Mouse (Mus musculus): ENCODE results near the gene Prcp. TPM values are rescaled to one million over a fixed set of nuclear protein-coding genes. Genes with fewer than 3 reads are reported as not detected.
A peak's percentile ranks its signal among the peaks of the same experiment; 100 is the strongest.

Prcp gene
- polyA plus RNA-seq, 1 experiment from 2014 or later: 14.4 TPM

- Histone ChIP-seq H3K4me1 (ENCODE audit: control insufficient read depth, insufficient read depth, low read length) (no peaks in the 10 kb centered on the region), H3K9ac (replicated peaks; ENCODE audit: low read depth, low read length) (no peak overlapping the region), H3K4me3 (ENCODE audit: low read depth, low read length) (no peak overlapping the region), H3K27ac (ENCODE audit: low read depth, low read length) (no peak overlapping the region), H3K36me3 (ENCODE audit: control insufficient read depth, insufficient read depth, low read length) (no peaks in the 10 kb centered on the region), H3K4me2 (ENCODE audit: low read depth, low read length) (no peak overlapping the region), H3K9me3 (ENCODE audit: control insufficient read depth, low read length) (no peaks in the 10 kb centered on the region), H3K27me3 (ENCODE audit: control insufficient read depth, insufficient read depth, low read length) (no peaks in the 10 kb centered on the region)
- no peak for ATAC-seq (ENCODE audit: low read depth)
- WGBS: 90% methylated on average over 9 of the region's 9 CpGs
Measured at GRCm38 (mm10) chr7:92883850-92884716, 9.8 kb downstream of the Prcp start.

GRCm38 (mm10) chr7:92884998-92885660 lies 10.9 kb downstream of the Prcp start:
- Histone ChIP-seq H3K27ac (ENCODE audit: low read depth, low read length) (no peak overlapping the region), H3K4me3 (ENCODE audit: low read depth, low read length) (no peak overlapping the region), H3K27me3 (ENCODE audit: control insufficient read depth, insufficient read depth, low read length) (no peaks in the 10 kb centered on the region), H3K9ac (replicated peaks; ENCODE audit: low read depth, low read length) (no peak overlapping the region), H3K36me3 (ENCODE audit: control insufficient read depth, insufficient read depth, low read length) (no peaks in the 10 kb centered on the region), H3K9me3 (ENCODE audit: control insufficient read depth, low read length) (no peaks in the 10 kb centered on the region), H3K4me2 (ENCODE audit: low read depth, low read length) (no peak overlapping the region), H3K4me1 (ENCODE audit: control insufficient read depth, insufficient read depth, low read length) (no peaks in the 10 kb centered on the region)
- ATAC-seq (ENCODE audit: low read depth): no peak
- 78% methylated on average over 6 of the region's 6 CpGs for WGBS

GRCm38 (mm10) chr7:92886801-92887200 lies 12.5 kb downstream of the Prcp start:
- Histone ChIP-seq H3K4me3 (ENCODE audit: low read depth, low read length) (no peak overlapping the region), H3K27me3 (ENCODE audit: control insufficient read depth, insufficient read depth, low read length) (no peaks in the 10 kb centered on the region), H3K4me1 (ENCODE audit: control insufficient read depth, insufficient read depth, low read length) (no peaks in the 10 kb centered on the region), H3K27ac (ENCODE audit: low read depth, low read length) (no peak overlapping the region), H3K36me3 (ENCODE audit: control insufficient read depth, insufficient read depth, low read length) (no peaks in the 10 kb centered on the region), H3K4me2 (ENCODE audit: low read depth, low read length) (no peak overlapping the region), H3K9me3 (ENCODE audit: control insufficient read depth, low read length) (no peaks in the 10 kb centered on the region), H3K9ac (replicated peaks; ENCODE audit: low read depth, low read length) (no peak overlapping the region)
- WGBS: 92% methylated on average over 7 of the region's 7 CpGs
- ATAC-seq (ENCODE audit: low read depth): no peak

GRCm38 (mm10) chr7:92887230-92887629 lies 13.0 kb downstream of the Prcp start:
- Histone ChIP-seq H3K27ac (ENCODE audit: low read depth, low read length) (no peak overlapping the region), H3K36me3 (ENCODE audit: control insufficient read depth, insufficient read depth, low read length) (no peaks in the 10 kb centered on the region), H3K4me2 (ENCODE audit: low read depth, low read length) (no peak overlapping the region), H3K27me3 (ENCODE audit: control insufficient read depth, insufficient read depth, low read length) (no peaks in the 10 kb centered on the region), H3K4me1 (ENCODE audit: control insufficient read depth, insufficient read depth, low read length) (no peaks in the 10 kb centered on the region), H3K4me3 (ENCODE audit: low read depth, low read length) (no peak overlapping the region), H3K9me3 (ENCODE audit: control insufficient read depth, low read length) (no peaks in the 10 kb centered on the region), H3K9ac (replicated peaks; ENCODE audit: low read depth, low read length) (no peak overlapping the region)
- WGBS: 94% methylated on average over 5 of the region's 5 CpGs
- no peak for ATAC-seq (ENCODE audit: low read depth)

GRCm38 (mm10) chr7:92890211-92890610 lies 15.9 kb downstream of the Prcp start:
- Histone ChIP-seq H3K36me3 (ENCODE audit: control insufficient read depth, insufficient read depth, low read length) (no peaks in the 10 kb centered on the region), H3K9ac (replicated peaks; ENCODE audit: low read depth, low read length) (no peak overlapping the region), H3K4me3 (ENCODE audit: low read depth, low read length) (no peak overlapping the region), H3K4me1 (ENCODE audit: control insufficient read depth, insufficient read depth, low read length) (no peaks in the 10 kb centered on the region), H3K4me2 (ENCODE audit: low read depth, low read length) (no peak overlapping the region), H3K9me3 (ENCODE audit: control insufficient read depth, low read length) (no peaks in the 10 kb centered on the region), H3K27me3 (ENCODE audit: control insufficient read depth, insufficient read depth, low read length) (no peaks in the 10 kb centered on the region), H3K27ac (ENCODE audit: low read depth, low read length) (no peak overlapping the region)
- 51% methylated on average over 1 of the region's 1 CpGs for WGBS
- no peak for ATAC-seq (ENCODE audit: low read depth)

GRCm38 (mm10) chr7:92890618-92891230 lies 16.5 kb downstream of the Prcp start:
- no peak for ATAC-seq (ENCODE audit: low read depth)
- Histone ChIP-seq H3K4me2 (ENCODE audit: low read depth, low read length) (no peak overlapping the region), H3K4me1 (ENCODE audit: control insufficient read depth, insufficient read depth, low read length) (no peaks in the 10 kb centered on the region), H3K27ac (ENCODE audit: low read depth, low read length) (no peak overlapping the region), H3K9ac (replicated peaks; ENCODE audit: low read depth, low read length) (no peak overlapping the region), H3K36me3 (ENCODE audit: control insufficient read depth, insufficient read depth, low read length) (no peaks in the 10 kb centered on the region), H3K4me3 (ENCODE audit: low read depth, low read length) (no peak overlapping the region), H3K27me3 (ENCODE audit: control insufficient read depth, insufficient read depth, low read length) (no peaks in the 10 kb centered on the region), H3K9me3 (ENCODE audit: control insufficient read depth, low read length) (no peaks in the 10 kb centered on the region)
- WGBS: 30% methylated on average over 4 of the region's 4 CpGs

- H3K4me2 ChIP-seq (ENCODE audit: low read depth, low read length): no peak overlapping the region
- H3K9me3 ChIP-seq (ENCODE audit: control insufficient read depth, low read length): no peaks in the 10 kb centered on the region
- no peak for ATAC-seq (ENCODE audit: low read depth)
- H3K27me3 ChIP-seq (ENCODE audit: control insufficient read depth, insufficient read depth, low read length): no peaks in the 10 kb centered on the region
- H3K4me1 ChIP-seq (ENCODE audit: control insufficient read depth, insufficient read depth, low read length): no peaks in the 10 kb centered on the region
- H3K4me3 ChIP-seq (ENCODE audit: low read depth, low read length): no peak overlapping the region
- no peak overlapping the region for H3K27ac ChIP-seq (ENCODE audit: low read depth, low read length)
- H3K9ac ChIP-seq (replicated peaks; ENCODE audit: low read depth, low read length): no peak overlapping the region
- no peaks in the 10 kb centered on the region for H3K36me3 ChIP-seq (ENCODE audit: control insufficient read depth, insufficient read depth, low read length)
- 51% methylated on average over 3 of the region's 3 CpGs for WGBS
Measured at GRCm38 (mm10) chr7:92893478-92893877, 19.2 kb downstream of the Prcp start.

GRCm38 (mm10) chr7:92896036-92896435 lies 21.8 kb downstream of the Prcp start:
- no peaks in the 10 kb centered on the region for H3K27me3 ChIP-seq (ENCODE audit: control insufficient read depth, insufficient read depth, low read length)
- no peaks in the 10 kb centered on the region for H3K36me3 ChIP-seq (ENCODE audit: control insufficient read depth, insufficient read depth, low read length)
- 85% methylated on average over 5 of the region's 5 CpGs for WGBS

GRCm38 (mm10) chr7:92897021-92897420 lies 22.8 kb downstream of the Prcp start:
- no peaks in the 10 kb centered on the region for H3K27me3 ChIP-seq (ENCODE audit: control insufficient read depth, insufficient read depth, low read length)
- H3K27ac ChIP-seq (ENCODE audit: low read depth, low read length): no peak overlapping the region
- H3K4me2 ChIP-seq (ENCODE audit: low read depth, low read length): no peak overlapping the region
- ATAC-seq (ENCODE audit: low read depth): peak; percentile 38; the same call in 1 of the 2 replicates
- WGBS: 52% methylated on average over 2 of the region's 2 CpGs
- H3K4me1 ChIP-seq (ENCODE audit: control insufficient read depth, insufficient read depth, low read length): no peaks in the 10 kb centered on the region
- no peaks in the 10 kb centered on the region for H3K36me3 ChIP-seq (ENCODE audit: control insufficient read depth, insufficient read depth, low read length)
- H3K9me3 ChIP-seq (ENCODE audit: control insufficient read depth, low read length): no peaks in the 10 kb centered on the region
- no peak overlapping the region for H3K9ac ChIP-seq (replicated peaks; ENCODE audit: low read depth, low read length)
- H3K4me3 ChIP-seq (ENCODE audit: low read depth, low read length): no peak overlapping the region

More at GRCm38 (mm10) chr7:92896036-92896435, 21.8 kb downstream of the Prcp start:
- ATAC-seq (ENCODE audit: low read depth): no peak
- Histone ChIP-seq H3K4me3 (ENCODE audit: low read depth, low read length) (no peak overlapping the region), H3K4me1 (ENCODE audit: control insufficient read depth, insufficient read depth, low read length) (no peaks in the 10 kb centered on the region), H3K9me3 (ENCODE audit: control insufficient read depth, low read length) (no peaks in the 10 kb centered on the region), H3K4me2 (ENCODE audit: low read depth, low read length) (no peak overlapping the region), H3K9ac (replicated peaks; ENCODE audit: low read depth, low read length) (no peak overlapping the region), H3K27ac (ENCODE audit: low read depth, low read length) (no peak overlapping the region)

Measured in neural tube, embryonic 14.5 days (tissue).